Mouse (Mus musculus) urinary bladder, postnatal 4 days (tissue): ENCODE measurements around the gene Ndufs7.
A peak's percentile ranks its signal among the peaks of the same experiment; 100 is the strongest.

ENCODE experiments used
- DNase-seq, 2 experiments: peaks; one replicate each; pipeline ENCODE4 v3.0.0; 2021 to 2022; ENCODE audit warnings: low spot score in 2 of 2

The Ndufs7 gene

DNA sequence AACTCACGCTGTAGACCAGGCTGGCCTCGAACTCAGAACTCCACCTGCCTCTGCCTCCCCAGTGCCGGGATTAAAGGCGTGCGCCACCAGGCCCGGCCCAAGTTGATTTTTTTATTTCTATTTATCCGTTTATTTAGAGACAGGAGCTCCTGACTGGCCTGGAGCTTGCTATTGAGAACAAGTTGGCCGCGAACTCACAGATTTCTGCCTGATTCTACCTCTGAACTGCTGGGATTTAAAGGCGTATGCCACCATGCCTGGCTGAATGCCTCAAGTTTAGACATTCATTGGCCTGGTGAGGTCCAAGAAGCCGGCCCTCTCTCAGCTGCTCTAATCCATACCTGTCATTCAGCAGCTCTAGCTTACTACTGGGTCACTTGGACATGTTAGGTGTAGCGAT is 13.2 kb downstream of the Ndufs7 start:
- DNase-seq = no peak

DNA sequence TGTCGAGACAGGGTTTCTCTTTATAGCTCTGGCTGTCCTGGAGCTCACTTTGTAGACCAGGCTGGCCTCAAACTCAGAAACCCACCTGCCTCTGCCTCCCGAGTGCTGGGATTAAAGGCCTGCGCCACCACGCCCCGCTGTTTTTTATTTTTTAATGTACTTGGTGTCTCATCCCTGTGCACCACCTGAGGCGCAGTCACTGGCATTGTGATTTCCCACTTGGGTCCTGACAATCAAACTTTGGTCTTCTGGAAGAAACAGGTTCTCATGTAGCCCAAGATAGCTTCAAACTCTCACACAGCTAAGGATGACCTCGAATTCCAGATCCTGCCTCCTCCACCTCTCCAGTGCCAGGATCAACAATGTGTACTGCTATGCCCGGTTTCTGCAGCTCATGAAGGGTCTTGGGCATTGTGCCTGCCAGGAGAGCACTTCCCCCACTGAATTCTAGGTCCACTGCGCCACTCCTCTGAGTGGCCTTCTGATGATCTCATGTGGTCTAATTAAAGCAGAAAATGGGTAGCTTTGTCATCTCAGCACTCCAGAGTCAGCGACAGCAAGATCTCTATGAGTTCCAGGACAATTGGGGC is 13.9 kb downstream of the Ndufs7 start:
- no peak for DNase-seq

DNA sequence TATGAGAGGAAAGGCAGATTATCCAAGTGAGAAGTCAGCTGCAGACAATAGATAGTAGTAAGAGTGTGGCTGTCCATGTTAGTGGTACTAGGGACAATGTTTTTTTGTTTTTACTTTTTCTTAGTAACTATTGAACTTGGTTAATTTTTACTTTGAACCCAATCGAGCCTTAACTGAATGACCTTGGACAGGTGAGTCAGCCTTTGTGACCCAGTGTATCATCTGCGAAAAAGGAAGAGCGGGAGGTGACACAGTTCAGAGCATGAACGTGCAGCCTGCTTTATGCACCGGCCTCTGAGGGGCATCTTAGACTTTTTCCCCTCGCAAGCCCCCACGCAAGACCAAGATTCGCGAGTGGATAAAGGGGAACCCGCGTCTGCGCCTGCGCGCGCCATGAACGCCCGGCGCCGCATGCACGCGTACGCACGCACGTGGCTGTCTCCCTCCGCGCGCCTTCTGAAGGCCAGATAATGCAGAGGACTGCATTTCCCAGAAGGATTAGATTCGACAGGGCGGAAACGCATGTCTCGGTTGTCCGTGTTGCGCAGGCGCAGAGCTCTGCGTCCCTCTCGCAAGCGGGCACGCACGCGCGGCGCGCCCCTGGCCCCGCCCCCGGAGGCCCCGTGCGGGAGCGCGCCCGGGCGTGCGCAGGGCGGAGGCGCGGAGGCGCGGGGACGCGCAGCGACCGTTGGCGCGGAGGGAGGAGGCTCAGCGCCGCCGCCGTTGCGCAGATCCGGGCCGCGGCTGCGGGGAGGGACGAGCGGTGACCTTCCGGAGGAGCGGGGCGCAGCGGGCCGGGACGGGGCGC is 15.6 kb downstream of the Ndufs7 start:
- peak; percentile 98 to 99 for DNase-seq

- no peak for DNase-seq
Measured at GRCm38 (mm10) chr10:80265149-80265486, 16.2 kb downstream of the Ndufs7 start.

DNA sequence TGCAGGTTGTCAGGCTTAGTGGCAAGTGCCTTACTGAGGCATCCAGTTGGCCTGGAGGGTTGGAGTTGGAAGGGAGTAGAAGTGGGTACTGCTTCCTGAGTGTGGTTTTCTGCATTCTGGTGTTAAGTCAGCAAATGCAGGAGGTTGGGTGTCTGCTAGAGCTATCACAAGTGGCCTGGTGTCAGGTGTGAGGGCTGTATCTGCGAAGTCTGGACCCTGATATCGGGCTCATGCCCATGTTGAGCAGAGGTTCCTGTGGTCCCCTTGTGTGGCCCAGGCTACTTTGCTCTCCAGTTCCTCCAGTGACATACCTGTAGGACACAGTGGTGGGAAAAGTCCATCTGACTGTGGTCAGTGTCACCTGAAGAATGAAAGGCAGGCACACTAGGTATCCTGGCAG is 21.2 kb downstream of the Ndufs7 start:
- no peak for DNase-seq

GRCm38 (mm10) chr10:80270734-80271181 is 21.8 kb downstream of the Ndufs7 start:
- DNase-seq = no peak

DNA sequence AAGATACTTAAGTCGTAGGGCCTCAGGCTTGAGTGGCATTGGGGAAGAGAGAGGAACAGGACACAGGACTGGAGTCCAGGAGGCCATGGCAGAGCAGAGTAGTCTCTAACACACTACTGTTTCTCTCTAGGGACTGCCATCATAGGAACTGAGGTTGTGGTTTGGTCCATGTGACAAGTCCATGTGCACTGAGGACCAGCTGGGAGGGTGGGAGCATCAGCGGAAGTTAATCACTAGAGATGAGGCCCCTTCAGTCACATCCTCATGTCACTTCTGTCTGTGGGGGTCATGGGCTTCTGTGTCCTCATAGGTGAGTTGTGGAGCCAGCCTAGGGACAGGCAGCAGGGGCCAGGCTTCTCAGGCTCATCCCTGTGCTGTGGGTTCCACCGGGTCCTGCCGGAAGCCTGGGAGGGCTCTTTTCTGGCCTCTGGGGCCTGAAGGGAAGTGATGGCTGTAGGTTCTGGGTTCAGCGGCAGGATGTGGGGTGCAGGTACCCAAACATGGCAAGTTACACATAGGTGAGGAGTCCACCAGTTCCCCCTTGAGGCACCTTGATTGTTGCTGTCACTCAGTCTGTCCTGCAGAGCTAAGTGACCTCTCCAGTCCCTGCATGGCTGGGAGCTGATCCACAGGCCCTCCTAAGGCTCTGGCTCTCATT is 22.4 kb downstream of the Ndufs7 start:
- DNase-seq = no peak

- no peak for DNase-seq
Measured at GRCm38 (mm10) chr10:80271870-80272585, 23.1 kb downstream of the Ndufs7 start.

GRCm38 (mm10) chr10:80273847-80274246 is 24.9 kb downstream of the Ndufs7 start:
- DNase-seq = no peak

GRCm38 (mm10) chr10:80276238-80276637 is 27.3 kb downstream of the Ndufs7 start:
- no peak for DNase-seq

- DNase-seq = no peak
Measured at GRCm38 (mm10) chr10:80278390-80278789, 29.5 kb downstream of the Ndufs7 start.

- DNase-seq = no peak
Measured at GRCm38 (mm10) chr10:80279273-80279672, 30.4 kb downstream of the Ndufs7 start.

GRCm38 (mm10) chr10:80281304-80281703 is 32.4 kb downstream of the Ndufs7 start:
- no peak for DNase-seq

- no peak for DNase-seq
Measured at GRCm38 (mm10) chr10:80281921-80282371, 33.0 kb downstream of the Ndufs7 start.

DNA sequence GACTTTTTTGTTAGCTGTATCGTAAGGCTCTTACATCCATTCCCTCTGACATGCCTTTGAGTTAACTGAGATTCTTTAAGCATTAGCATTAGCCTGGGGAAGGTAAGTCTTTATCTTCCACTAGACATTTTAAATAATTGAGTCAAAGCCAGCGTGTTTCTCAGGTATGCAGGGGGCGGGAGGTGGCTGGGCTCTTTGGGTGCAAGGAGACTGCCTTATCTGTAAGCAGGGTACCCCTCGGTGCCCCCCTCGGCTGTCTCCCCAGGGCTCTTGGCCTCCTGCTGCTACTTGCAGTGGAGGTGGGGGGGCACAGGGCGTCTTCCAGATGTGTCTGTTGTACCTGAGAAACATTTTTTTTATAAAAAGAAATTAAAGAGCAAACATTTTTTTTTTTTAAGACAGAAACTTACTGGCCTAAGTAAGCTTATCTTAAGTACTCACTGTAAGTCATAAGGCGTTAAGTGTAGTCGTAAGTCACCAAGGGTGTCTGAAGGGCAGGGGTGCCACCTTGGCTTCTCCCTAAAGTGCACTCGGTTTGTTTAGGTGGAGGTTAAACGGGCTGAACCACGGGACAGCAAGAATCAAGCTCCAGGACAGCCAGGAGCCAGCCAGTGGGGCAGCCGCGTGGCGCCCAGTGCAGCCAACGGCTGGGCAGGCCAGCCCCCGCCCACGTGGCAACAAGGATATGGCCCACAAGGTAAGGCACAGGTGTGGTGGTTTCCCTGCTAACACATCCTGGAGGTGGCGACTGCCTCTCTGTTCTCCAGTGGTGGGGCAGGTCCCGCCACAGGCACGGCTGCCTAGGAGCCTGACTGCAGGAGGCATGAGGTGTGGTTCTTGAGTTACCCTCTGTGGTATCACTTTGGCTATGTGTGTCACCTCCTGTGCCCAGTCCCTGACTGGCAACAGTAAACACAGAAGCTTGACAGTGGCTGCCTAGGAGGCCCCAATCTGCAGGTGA is 33.8 kb downstream of the Ndufs7 start:
- peak in 1 of 2 experiments; percentile 47 for DNase-seq

DNA sequence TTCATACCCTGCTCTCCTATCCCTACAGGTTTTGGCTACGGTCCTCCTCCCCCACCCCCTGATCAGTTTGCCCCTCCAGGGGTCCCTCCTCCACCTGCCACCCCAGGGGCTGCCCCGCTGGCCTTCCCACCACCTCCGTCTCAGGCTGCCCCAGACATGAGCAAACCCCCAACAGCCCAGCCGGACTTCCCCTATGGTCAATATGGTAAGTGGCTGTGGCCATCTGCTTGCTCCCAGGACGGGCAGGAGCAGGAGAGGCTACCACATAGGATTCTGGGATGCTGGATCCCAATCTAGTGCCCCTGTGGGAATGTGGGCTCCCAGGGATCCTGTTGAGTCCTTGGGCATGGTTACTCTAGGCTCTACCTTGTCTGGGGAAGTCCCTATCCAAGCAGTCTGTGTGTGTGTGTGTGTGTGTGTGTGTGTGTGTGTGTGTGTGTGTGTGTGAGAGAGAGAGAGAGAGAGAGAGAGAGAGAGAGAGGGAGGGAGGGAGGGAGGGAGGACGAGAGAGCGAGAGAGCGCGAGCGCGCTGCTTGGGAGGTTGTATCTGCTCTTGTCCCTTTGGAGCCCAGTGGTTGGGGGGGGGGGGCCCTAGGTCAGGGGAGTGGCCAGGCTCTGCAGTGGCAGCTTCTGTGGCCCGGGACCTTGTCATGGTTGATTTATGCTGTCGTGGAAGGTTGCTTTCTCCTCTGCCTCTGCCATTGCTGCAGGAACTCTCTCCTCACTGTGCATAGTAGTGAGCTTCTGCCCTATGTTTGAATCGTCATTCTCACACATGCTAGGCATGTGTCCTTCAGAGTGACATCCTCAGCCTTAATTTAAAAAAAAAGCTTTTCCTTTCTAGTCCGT is 36.5 kb downstream of the Ndufs7 start:
- no peak for DNase-seq

- no peak for DNase-seq
Measured at GRCm38 (mm10) chr10:80288097-80288496, 39.2 kb downstream of the Ndufs7 start.

DNA sequence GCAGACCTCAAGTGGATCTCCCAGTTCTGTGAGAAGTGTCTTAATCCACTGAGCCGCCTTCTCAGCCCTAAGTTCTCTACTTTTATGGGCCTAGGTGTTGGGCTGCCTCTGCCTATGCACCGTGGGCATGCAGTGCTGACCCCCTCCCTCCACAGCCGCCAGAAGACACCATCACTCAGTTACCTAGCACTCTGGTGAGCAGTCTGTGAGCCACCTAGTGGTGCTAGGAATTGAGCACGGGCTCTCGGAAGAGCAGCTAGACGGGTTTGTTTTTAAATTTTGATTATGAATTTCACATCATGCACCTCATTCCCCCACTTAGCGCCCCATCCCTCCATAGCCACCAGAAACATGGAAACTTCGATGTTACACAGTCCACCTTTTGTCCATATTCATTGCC is 39.7 kb downstream of the Ndufs7 start:
- no peak for DNase-seq

DNA sequence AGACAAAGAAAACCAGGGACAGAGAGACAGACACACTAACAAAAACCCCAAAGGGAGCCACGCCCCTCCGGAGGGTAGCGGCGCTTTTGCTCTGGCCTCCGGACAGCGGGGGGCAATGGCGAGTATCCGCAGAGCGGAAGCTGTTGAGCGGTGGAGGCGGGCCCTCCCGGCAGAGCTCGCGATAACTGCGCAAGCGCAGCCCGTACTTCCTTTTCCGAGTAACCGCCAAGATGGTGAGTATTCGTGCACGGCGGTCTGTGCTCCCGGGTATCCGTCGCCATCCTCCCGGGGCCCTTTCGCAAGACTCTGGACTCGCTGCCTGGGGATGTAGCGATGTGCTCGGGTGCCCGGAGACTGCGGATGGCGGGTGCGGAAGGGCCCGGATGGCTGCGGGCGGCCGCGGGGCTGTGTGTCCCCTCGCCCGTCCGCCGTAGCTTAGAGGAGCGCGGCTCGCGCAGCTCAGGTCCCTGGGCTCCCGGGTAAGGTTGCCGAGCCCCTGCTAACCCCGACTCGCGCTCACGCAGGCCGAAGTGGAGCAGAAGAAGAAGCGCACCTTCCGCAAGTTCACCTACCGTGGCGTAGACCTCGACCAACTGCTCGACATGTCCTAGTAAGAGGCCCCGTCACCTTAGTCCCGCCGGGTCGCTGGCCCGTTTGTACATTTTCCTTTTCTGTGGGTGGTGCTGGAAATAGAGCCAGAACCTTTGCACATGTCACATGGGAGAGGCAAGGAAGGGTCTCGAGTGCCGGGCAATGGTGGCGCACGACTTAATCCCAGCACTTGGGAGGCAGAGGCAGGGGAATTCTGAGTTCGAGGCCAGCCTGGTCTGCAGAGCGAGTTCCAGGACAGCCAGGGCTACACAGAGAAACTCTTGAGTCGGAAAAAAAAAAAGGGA is 43.6 kb downstream of the Ndufs7 start, which contains the start of gene Rps15:
TSS of gene Rps15 (plus strand) at position 203 of the 896 bp plus-strand sequence.
- DNase-seq = peak; percentile 93 to 95
